Mouse (Mus musculus) liver, embryonic 11.5 days (tissue): ENCODE data around the gene Rasgrf2. TPM values are rescaled to one million over a fixed set of nuclear protein-coding genes. Genes with fewer than 3 reads are reported as not detected.

Source experiments
- ATAC-seq: fragments of 200-750 bp; cut with Nextera tagmentation; replicated peaks from 2 replicates; pipeline ENCODE4 v1.8.0; 2017; ENCODE audit warnings: moderate number of reproducible peaks, mild to moderate bottlenecking, moderate TSS enrichment, moderate library complexity; ENCODE audit not compliant: low FRiP score
- DNase-seq: peaks from one replicate; pipeline ENCODE4 v3.0.0-alpha.2; 2017; ENCODE audit warnings: low spot score
- H3K27ac ChIP-seq: fragments of 300-500 bp; sonication (generic); 2 replicates; pipeline ENCODE4 v1.5.1; 2014; ENCODE audit warnings: mild to moderate bottlenecking, low read depth, low read length, control low read depth
- H3K27me3 ChIP-seq: fragments of 300-500 bp; sonication (generic); replicated peaks from 2 replicates; pipeline ENCODE4 v1.6.1; 2014; ENCODE audit warnings: low read length, mixed read lengths; ENCODE audit not compliant: control insufficient read depth, insufficient read depth
- H3K36me3 ChIP-seq: fragments of 300-500 bp; sonication (generic); 2 replicates; pipeline ENCODE4 v1.6.1; 2014; ENCODE audit warnings: mild to moderate bottlenecking, low read length, moderate library complexity, mixed read lengths; ENCODE audit not compliant: control insufficient read depth, insufficient read depth
- H3K4me1 ChIP-seq: fragments of 300-500 bp; sonication (generic); replicated peaks from 2 replicates; pipeline ENCODE4 v1.6.1; 2014; ENCODE audit warnings: low read length, mixed read lengths; ENCODE audit not compliant: control insufficient read depth, insufficient read depth
- H3K4me2 ChIP-seq: fragments of 300-500 bp; sonication (generic); 2 replicates; pipeline ENCODE4 v1.6.1; 2014; ENCODE audit warnings: mild to moderate bottlenecking, control low read depth, moderate library complexity
- H3K4me3 ChIP-seq: fragments of 300-500 bp; sonication (generic); 2 replicates; pipeline ENCODE4 v1.5.1; 2014; ENCODE audit warnings: low read depth, low read length, control low read depth
- H3K9ac ChIP-seq: fragments of 300-500 bp; sonication (generic); 2 replicates; pipeline ENCODE4 v1.6.1; 2014; ENCODE audit warnings: low read depth, low read length, control low read depth
- H3K9me3 ChIP-seq: fragments of 300-500 bp; sonication (generic); 2 replicates; pipeline ENCODE4 v1.6.1; 2016; ENCODE audit warnings: low read length, inconsistent platforms, mixed read lengths; ENCODE audit not compliant: control insufficient read depth
- WGBS: fragments of 180-500 bp; shearing (Covaris S2); extraction: QIAGEN DNeasy Blood & Tissue Kit; methylation state at CpG from one replicate; pipeline ENCODE4 v1.1.7; 2014; 5-methylcytosine and 5-hydroxymethylcytosine counted together
- polyA plus RNA-seq: library from polyadenylated mRNA; unstranded; fragments of >200 nt; fragmentation: Nextera tagmentation; extraction: Ambion mirVana; gene quantifications from 2 replicates; pipeline ENCODE4 v1.2.1, GENCODE M21; 2014

Gene Rasgrf2
- polyA plus RNA-seq, 1 experiment from 2014 or later: 0.48 TPM

DNA sequence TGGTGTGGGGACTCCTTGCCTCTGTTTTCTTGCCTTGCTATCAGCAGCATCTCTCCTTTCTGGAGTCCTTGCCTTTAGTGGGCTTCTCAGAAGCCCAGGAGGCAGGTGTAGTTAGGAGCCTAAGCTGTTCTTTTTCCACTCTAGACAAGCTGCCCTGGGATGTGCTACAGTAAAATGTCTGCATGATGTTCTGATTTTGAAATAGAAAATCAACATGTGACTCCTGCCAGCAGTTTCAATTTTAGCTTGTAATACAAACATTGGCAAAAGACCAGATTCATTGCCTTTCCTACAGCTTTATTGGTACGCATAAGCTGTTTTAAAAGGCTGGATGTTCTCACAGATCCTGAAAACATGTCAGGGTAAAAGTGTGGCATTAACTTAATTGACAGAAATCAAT, 176.3 kb downstream of the Rasgrf2 start:
- H3K4me2 ChIP-seq: no peak overlapping the region
- no peak for DNase-seq
- no peak overlapping the region for H3K9ac ChIP-seq
- ATAC-seq: no peak
- H3K27ac ChIP-seq: no peak overlapping the region
- no peaks in the 10 kb centered on the region for H3K27me3 ChIP-seq
- H3K9me3 ChIP-seq: no peaks in the 10 kb centered on the region
- no peaks in the 10 kb centered on the region for H3K36me3 ChIP-seq
- 83% methylated on average over 1 of the region's 1 CpGs for WGBS
- H3K4me1 ChIP-seq: no peaks in the 10 kb centered on the region
- no peak overlapping the region for H3K4me3 ChIP-seq

- no peaks in the 10 kb centered on the region for H3K36me3 ChIP-seq
- no peaks in the 10 kb centered on the region for H3K9me3 ChIP-seq
- H3K9ac ChIP-seq: no peak overlapping the region
- no peak overlapping the region for H3K4me2 ChIP-seq
- ATAC-seq: no peak
- WGBS: 89% methylated on average over 9 of the region's 9 CpGs
- H3K4me3 ChIP-seq: no peak overlapping the region
- no peak overlapping the region for H3K27ac ChIP-seq
- no peak for DNase-seq
- H3K27me3 ChIP-seq: no peaks in the 10 kb centered on the region
- no peaks in the 10 kb centered on the region for H3K4me1 ChIP-seq
These were observed 191.3 kb downstream of the Rasgrf2 start for GRCm38 (mm10) chr13:91940113-91940512.

GRCm38 (mm10) chr13:91938826-91939225, 192.6 kb downstream of the Rasgrf2 start:
- DNase-seq (no peak), ATAC-seq (no peak)
- Histone ChIP-seq H3K27me3 (no peaks in the 10 kb centered on the region), H3K4me2 (no peak overlapping the region), H3K4me1 (no peaks in the 10 kb centered on the region), H3K9me3 (no peaks in the 10 kb centered on the region), H3K9ac (no peak overlapping the region), H3K36me3 (no peaks in the 10 kb centered on the region), H3K27ac (no peak overlapping the region), H3K4me3 (no peak overlapping the region)
- 53% methylated on average over 1 of the region's 1 CpGs for WGBS

- DNase-seq (no peak), ATAC-seq (no peak)
- Histone ChIP-seq H3K27me3 (no peaks in the 10 kb centered on the region), H3K4me2 (no peak overlapping the region), H3K4me3 (no peak overlapping the region), H3K4me1 (no peaks in the 10 kb centered on the region), H3K36me3 (no peaks in the 10 kb centered on the region), H3K9me3 (no peaks in the 10 kb centered on the region), H3K27ac (no peak overlapping the region), H3K9ac (no peak overlapping the region)
- WGBS: 74% methylated on average over 2 of the region's 2 CpGs
These were observed 194.2 kb downstream of the Rasgrf2 start for GRCm38 (mm10) chr13:91937232-91937631.

DNA sequence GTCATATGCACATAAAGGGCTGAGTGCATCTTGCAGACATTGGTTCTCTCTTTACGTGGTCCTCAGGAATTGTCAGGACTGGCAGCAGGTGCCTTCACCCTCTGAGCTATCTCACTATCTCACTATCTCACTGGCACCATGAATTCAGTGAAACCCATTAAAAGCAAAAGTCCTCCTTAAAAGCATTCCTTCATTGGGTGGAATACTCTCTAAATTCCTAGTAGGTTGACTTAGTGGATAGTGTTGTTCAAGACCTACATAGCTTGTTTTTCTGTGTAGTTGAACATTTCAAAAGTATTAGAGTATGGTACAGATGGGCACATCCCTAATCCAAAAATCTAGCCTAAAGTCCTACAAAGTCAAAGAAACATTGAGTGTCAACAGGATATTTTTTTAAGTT, 199.3 kb downstream of the Rasgrf2 start:
- Histone ChIP-seq H3K9me3 (no peaks in the 10 kb centered on the region), H3K27ac (no peak overlapping the region), H3K36me3 (no peaks in the 10 kb centered on the region), H3K27me3 (no peaks in the 10 kb centered on the region), H3K9ac (no peak overlapping the region), H3K4me3 (no peak overlapping the region), H3K4me2 (no peak overlapping the region), H3K4me1 (no peaks in the 10 kb centered on the region)
- DNase-seq (no peak), ATAC-seq (no peak)
- 86% methylated on average over 1 of the region's 1 CpGs for WGBS

GRCm38 (mm10) chr13:91929943-91930726, 201.3 kb downstream of the Rasgrf2 start:
- Histone ChIP-seq H3K4me1 (no peaks in the 10 kb centered on the region), H3K27ac (no peak overlapping the region), H3K9ac (no peak overlapping the region), H3K27me3 (no peaks in the 10 kb centered on the region), H3K4me3 (no peak overlapping the region), H3K36me3 (no peaks in the 10 kb centered on the region), H3K4me2 (no peak overlapping the region), H3K9me3 (no peaks in the 10 kb centered on the region)
- no peak for DNase-seq
- no peak for ATAC-seq
- 66% methylated on average over 7 of the region's 7 CpGs for WGBS

DNA sequence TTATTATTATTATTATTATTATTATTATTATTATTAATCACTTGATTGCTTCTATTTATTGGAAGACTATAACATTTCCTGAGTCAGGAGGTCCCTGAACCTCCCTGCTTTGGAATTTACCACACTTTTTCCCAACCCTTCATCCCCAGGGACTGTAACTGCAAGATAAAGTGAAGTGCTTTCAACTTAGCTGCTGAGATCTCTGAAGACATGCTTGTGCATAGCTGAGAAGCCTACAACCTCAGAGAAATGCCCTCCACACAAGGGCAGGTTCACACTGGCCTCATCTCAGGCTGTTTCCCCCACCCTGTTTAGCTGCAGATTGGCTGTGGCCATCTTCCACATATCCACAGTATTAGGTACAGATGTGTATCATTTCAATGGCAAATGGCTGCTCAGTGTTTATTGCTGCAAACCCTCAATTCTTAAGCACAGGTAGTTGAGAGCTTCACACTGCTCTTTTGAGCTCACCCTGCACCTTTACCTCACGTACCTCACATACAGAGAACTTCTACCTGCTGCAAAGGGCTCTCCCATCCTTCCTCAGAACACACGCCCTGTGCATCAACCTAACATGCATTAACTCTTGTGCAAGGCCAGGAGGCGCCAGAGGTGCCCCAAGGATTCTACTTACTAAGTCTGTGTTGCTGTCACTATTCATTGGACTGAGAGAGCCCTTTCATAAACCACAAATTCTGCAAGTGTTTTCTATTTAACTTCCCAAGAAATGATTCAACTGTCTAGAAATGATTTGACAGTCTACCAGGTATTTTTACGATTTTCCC, 202.7 kb downstream of the Rasgrf2 start:
- no peak overlapping the region for H3K9ac ChIP-seq
- H3K27ac ChIP-seq: no peak overlapping the region
- no peaks in the 10 kb centered on the region for H3K27me3 ChIP-seq
- DNase-seq (no peak), ATAC-seq (no peak)
- 59% methylated on average over 4 of the region's 4 CpGs for WGBS
- no peaks in the 10 kb centered on the region for H3K9me3 ChIP-seq
- no peaks in the 10 kb centered on the region for H3K36me3 ChIP-seq
- no peak overlapping the region for H3K4me3 ChIP-seq
- H3K4me2 ChIP-seq: no peak overlapping the region
- no peaks in the 10 kb centered on the region for H3K4me1 ChIP-seq

DNA sequence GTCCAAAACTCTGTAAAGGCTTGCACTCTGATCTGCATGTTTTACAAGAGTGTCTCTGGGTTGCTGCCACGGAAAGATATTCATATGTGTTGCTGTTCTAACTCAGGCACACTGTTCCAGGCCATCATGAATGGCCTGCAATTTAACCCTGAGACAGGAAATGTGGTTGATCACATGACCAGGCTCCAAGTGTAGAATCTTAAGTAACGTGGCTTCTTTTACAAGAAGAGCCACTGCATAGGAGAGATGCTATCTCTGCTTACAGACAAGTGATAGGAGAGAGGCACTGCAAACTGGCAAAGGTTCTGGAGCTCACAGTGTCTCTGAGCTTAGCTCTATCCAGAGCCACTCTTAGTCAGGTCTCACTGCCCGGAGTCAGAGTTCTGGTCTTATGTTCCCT, 210.4 kb downstream of the Rasgrf2 start:
- Histone ChIP-seq H3K27me3 (no peaks in the 10 kb centered on the region), H3K4me2 (no peak overlapping the region), H3K4me3 (no peak overlapping the region), H3K9ac (no peak overlapping the region), H3K36me3 (no peaks in the 10 kb centered on the region), H3K9me3 (no peaks in the 10 kb centered on the region), H3K4me1 (no peaks in the 10 kb centered on the region), H3K27ac (no peak overlapping the region)
- DNase-seq: no peak
- ATAC-seq: no peak
- 55% methylated on average over 3 of the region's 3 CpGs for WGBS

DNA sequence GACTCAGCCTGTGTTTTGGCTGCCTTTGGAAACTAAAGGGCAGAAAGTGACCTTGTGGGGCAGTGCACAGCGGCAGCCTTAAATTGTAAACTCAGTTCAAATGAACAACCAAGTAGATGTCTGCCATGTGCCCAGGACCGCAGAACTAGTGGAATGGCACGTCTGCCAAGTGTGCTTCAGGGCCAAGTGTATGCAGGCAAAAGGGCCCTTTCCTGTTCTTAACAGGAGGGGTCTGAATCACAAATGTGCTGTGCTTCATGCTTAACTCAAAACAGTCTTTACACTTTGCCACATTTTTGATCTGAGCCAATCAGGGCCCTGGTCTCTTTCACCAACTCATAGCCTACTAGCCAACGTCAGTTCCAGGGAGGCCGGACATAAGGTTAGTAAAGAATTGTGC, 212.7 kb downstream of the Rasgrf2 start:
- ATAC-seq (no peak), DNase-seq (no peak)
- Histone ChIP-seq H3K27ac (no peak overlapping the region), H3K4me1 (no peaks in the 10 kb centered on the region), H3K36me3 (no peaks in the 10 kb centered on the region), H3K4me3 (no peak overlapping the region), H3K9ac (no peak overlapping the region), H3K27me3 (no peaks in the 10 kb centered on the region), H3K4me2 (no peak overlapping the region), H3K9me3 (no peaks in the 10 kb centered on the region)
- WGBS: 87% methylated on average over 5 of the region's 5 CpGs
